Mouse (Mus musculus) gastrocnemius, adult 2 months (tissue): Measurements from ENCODE around the gene AI987944. TPM values are rescaled to one million over a fixed set of nuclear protein-coding genes. Genes with fewer than 3 reads are reported as not detected.
A peak's percentile ranks its signal among the peaks of the same experiment; 100 is the strongest.

ENCODE experiments used
- DNase-seq: peaks from one replicate; pipeline ENCODE4 v3.0.0; 2022
- H3K27ac ChIP-seq: fragments of 200-600 bp; 2 replicates; pipeline ENCODE4 v1.8.1; 2022; ENCODE audit warnings: mild to moderate bottlenecking
- H3K4me3 ChIP-seq: fragments of 200-600 bp; 2 replicates; pipeline ENCODE4 v1.8.1; 2022; ENCODE audit warnings: mild to moderate bottlenecking, moderate library complexity
- CTCF ChIP-seq: fragments of 200-600 bp; IDR thresholded peaks from 2 replicates; pipeline ENCODE4 v1.8.1; 2022; ENCODE audit warnings: antibody characterized with exemption, mild to moderate bottlenecking, moderate library complexity
- intact Hi-C: fragments of 180-260 bp; cut with DNase I; formaldehyde crosslinking; loops from one replicate; pipeline ENCODE4 v1.15.1; 2025
- long read RNA-seq, 2 experiments: library from polyadenylated mRNA; stranded (forward); transcript quantifications; one replicate each; pipeline ENCODE4 v2.0.0; 2021
- total RNA-seq, 2 experiments: library from RNA; stranded (reverse); gene quantifications; 2 replicates each; pipeline ENCODE4 v1.2.3; 2021

AI987944 gene
- total RNA-seq: 10 to 100 TPM; 11.0 to 11.1 TPM
- long read RNA-seq, experiment 1, transcript AI987944-202 (5 exons, 2,071 nt): major isoform, 24 of 25 reads
- long read RNA-seq, experiment 1, partial matches to known transcripts: 0 of 25 reads
- long read RNA-seq, experiment 1, other reads (novel, unspliced or antisense): 1 of 25 reads
- long read RNA-seq, experiment 2, transcript AI987944-202 (5 exons, 2,071 nt): major isoform, 24 of 31 reads
- long read RNA-seq, experiment 2, partial matches to known transcripts: 1 of 31 reads
- long read RNA-seq, experiment 2, other reads (novel, unspliced or antisense): 3 of 31 reads

DNA sequence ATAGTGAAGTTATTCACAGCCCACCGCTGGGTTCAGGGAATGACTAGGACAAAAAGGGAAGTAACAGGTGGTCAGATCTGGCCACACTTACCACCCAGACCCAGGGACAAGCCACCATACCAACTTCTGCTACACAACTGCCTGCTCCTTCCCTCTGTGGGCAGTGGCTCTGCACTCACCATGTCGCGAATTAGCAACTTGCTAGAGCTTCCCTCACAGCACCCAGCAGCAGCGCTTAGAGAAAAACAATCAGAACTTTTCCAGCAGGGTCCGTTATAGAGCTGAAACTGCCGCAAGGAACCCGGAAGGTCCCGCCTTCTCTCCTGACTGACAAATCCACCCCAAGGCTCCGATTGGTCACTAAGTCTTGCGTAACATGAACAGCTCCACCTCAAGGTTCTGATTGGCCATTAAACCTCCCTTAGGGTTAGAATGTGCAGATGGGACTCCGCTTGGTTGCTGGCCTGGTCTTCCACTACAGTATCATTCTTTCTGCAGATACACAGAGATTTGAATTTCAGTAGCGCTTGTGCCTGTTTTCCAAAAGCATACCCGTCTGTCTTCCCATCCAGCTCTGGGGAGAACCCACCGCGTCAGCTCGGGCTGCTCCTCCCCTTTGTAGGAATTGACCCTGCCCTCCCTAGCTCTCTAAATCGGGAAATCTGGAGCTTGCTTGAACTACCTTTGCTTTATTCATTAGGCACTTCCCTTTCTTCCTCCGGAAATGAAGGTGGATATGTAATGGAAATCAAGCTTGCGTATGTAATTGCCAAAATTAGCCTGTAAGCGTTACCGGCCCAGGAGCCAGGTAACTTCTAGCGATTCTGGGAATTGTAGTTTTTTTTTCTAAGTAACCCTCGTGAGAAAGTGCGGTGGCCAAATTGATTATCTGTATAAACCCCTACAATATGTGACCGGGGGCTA is at the start of gene AI987944:
TSS of gene AI987944 (minus strand) at position 332 of the 924 bp plus-strand sequence.
- TF ChIP-seq CTCF: no peak; the same call in 1 of the 2 replicates
- Histone ChIP-seq H3K4me3 (peak within 1 kb of the TSS; percentile 85), H3K27ac (peak within 1 kb of the TSS; percentile 94)
- intact Hi-C loops: loop anchor here (1.0 to 5.0 kb wide), 2 partner anchors 106 to 239 kb away; partner anchors contain the start of genes AW146154, Gm20449 and Zfp788
- DNase-seq: peak; percentile 84

DNA sequence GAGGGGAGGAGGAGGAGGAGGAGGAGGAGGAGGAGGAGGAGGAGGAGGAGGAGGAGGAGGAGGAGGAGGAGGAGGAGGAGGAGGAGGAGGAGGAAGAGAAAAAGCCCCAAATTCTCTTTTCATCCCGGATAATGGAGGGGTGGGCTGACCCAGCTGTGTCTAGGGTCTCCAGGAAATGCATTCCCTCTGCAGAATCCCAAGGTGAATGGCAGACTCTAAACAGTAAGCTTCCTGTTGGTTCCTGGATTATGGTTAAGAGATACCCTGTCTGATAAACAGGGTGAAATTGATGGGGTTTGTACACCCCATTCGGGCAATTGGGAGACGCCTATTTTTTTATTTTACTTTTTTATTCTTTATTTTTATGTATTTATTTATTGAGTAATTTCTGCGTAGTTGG is 951 bp upstream of the AI987944 start:
- DNase-seq: no peak

More for the DNA sequence above, 951 bp upstream of the AI987944 start:
- H3K4me3 ChIP-seq: no peak overlapping the region
- no peak overlapping the region for H3K27ac ChIP-seq
- intact Hi-C loops: loop anchor here (5.0 kb wide), 1 partner anchor 238 kb away; the partner anchor contains the start of gene Zfp788
- no peak for TF ChIP-seq CTCF

Other genes starting within 250 kb of the AI987944 start
- gene Gm5592, start 239.5 kb downstream of the AI987944 start, total RNA-seq: not detected
- gene Vmn2r57, start 55.3 kb upstream of the AI987944 start, total RNA-seq: under 1 TPM; 0.20 to 0.22 TPM
- gene Gm20449, start 106.0 kb upstream of the AI987944 start, total RNA-seq: under 1 TPM in 1 of 2 experiments, not detected in 1; 0.11 TPM
- gene AW146154, start 106.5 kb upstream of the AI987944 start, total RNA-seq: 1 to 10 TPM; 4.0 to 4.7 TPM
- not detected for gene Gm6871, start 180.3 kb upstream of the AI987944 start, total RNA-seq
- gene 2610021A01Rik, start 205.9 kb upstream of the AI987944 start, total RNA-seq: 10 to 100 TPM in 1 of 2 experiments, 1 to 10 TPM in 1; 9.7 to 10.5 TPM
- 10 to 100 TPM in 1 of 2 experiments, 1 to 10 TPM in 1; 9.8 to 10.8 TPM for gene Zfp788, start 239.8 kb upstream of the AI987944 start, total RNA-seq